Mouse (Mus musculus) thymus, adult 2 months (tissue): ENCODE results near the gene Rfxank. TPM values are rescaled to one million over a fixed set of nuclear protein-coding genes. Genes with fewer than 3 reads are reported as not detected.

ENCODE experiments used
- DNase-seq: peaks from one replicate; pipeline ENCODE4 v3.0.0; 2021
- H3K27ac ChIP-seq: fragments of 200-500 bp; 2 replicates; pipeline ENCODE4 v1.5.1; 2012; ENCODE audit warnings: low read length, control low read depth; ENCODE audit not compliant: control insufficient read depth, insufficient read depth
- H3K27me3 ChIP-seq: fragments of 200-500 bp; 2 replicates; pipeline ENCODE4 v1.6.1; 2012; ENCODE audit warnings: mild to moderate bottlenecking, low read length, moderate library complexity, mixed read lengths; ENCODE audit not compliant: control insufficient read depth, insufficient read depth
- H3K36me3 ChIP-seq: fragments of 200-500 bp; 2 replicates; pipeline ENCODE4 v1.6.1; 2012; ENCODE audit warnings: mild to moderate bottlenecking, low read length, moderate library complexity; ENCODE audit not compliant: control insufficient read depth, insufficient read depth
- H3K4me1 ChIP-seq: fragments of 200-500 bp; replicated peaks from 2 replicates; pipeline ENCODE4 v1.6.1; 2012; ENCODE audit warnings: low read length; ENCODE audit not compliant: control insufficient read depth, insufficient read depth
- H3K4me3 ChIP-seq: fragments of 200-500 bp; 2 replicates; pipeline ENCODE4 v1.5.1; 2012; ENCODE audit warnings: mild to moderate bottlenecking, low read length, control low read depth, moderate library complexity; ENCODE audit not compliant: control insufficient read depth, insufficient read depth
- CTCF ChIP-seq: fragments of 200-500 bp; IDR thresholded peaks from 2 replicates; pipeline ENCODE4 v1.5.1; 2012; ENCODE audit warnings: mild to moderate bottlenecking, control low read depth, low read length, moderate library complexity, borderline replicate concordance; ENCODE audit not compliant: control insufficient read depth, poor library complexity, insufficient read depth; ENCODE audit errors: extremely low read depth
- POLR2A ChIP-seq: fragments of 200-500 bp; IDR thresholded peaks from 2 replicates; pipeline ENCODE4 v1.6.1; 2012; ENCODE audit warnings: mild to moderate bottlenecking, low read length, control low read depth, moderate library complexity; ENCODE audit not compliant: control insufficient read depth, poor library complexity, insufficient read depth; ENCODE audit errors: extremely low read depth
- WGBS: fragments of 180-500 bp; shearing (Covaris S2); methylation state at CpG from one replicate; pipeline ENCODE4 v1.1.7; 2018; 5-methylcytosine and 5-hydroxymethylcytosine counted together
- polyA plus RNA-seq: library from polyadenylated mRNA; depleted of rRNA; stranded (reverse); fragments of >200 nt; gene quantifications from 2 replicates; pipeline ENCODE4 v1.2.3, GENCODE M21; 2012

Gene Rfxank
- polyA plus RNA-seq, 1 experiment = 58.2 TPM

GRCm38 (mm10) chr8:70134931-70135330 lies 4.0 kb downstream of the Rfxank start:
- H3K4me3 ChIP-seq = no peak overlapping the region
- H3K36me3 ChIP-seq = peaks cover 13% of the 10 kb centered on the region; the same call in 1 of the 2 replicates
- WGBS = over 99% methylated on average over 9 of the region's 9 CpGs
- H3K27me3 ChIP-seq = no peaks in the 10 kb centered on the region
- no peak for DNase-seq
- TF ChIP-seq POLR2A = no peak
- TF ChIP-seq CTCF = no peak
- H3K4me1 ChIP-seq = peaks cover 22% of the 10 kb centered on the region
- no peak overlapping the region for H3K27ac ChIP-seq

- Histone ChIP-seq H3K27me3 (no peaks in the 10 kb centered on the region), H3K36me3 (peaks cover 13% of the 10 kb centered on the region; the same call in 1 of the 2 replicates), H3K27ac (no peak overlapping the region), H3K4me1 (peaks cover 22% of the 10 kb centered on the region), H3K4me3 (no peak overlapping the region)
- TF ChIP-seq CTCF (no peak), POLR2A (no peak)
- WGBS = 94% methylated on average over 5 of the region's 5 CpGs
- DNase-seq = no peak
These were observed 4.9 kb downstream of the Rfxank start for GRCm38 (mm10) chr8:70134086-70134485.

DNA sequence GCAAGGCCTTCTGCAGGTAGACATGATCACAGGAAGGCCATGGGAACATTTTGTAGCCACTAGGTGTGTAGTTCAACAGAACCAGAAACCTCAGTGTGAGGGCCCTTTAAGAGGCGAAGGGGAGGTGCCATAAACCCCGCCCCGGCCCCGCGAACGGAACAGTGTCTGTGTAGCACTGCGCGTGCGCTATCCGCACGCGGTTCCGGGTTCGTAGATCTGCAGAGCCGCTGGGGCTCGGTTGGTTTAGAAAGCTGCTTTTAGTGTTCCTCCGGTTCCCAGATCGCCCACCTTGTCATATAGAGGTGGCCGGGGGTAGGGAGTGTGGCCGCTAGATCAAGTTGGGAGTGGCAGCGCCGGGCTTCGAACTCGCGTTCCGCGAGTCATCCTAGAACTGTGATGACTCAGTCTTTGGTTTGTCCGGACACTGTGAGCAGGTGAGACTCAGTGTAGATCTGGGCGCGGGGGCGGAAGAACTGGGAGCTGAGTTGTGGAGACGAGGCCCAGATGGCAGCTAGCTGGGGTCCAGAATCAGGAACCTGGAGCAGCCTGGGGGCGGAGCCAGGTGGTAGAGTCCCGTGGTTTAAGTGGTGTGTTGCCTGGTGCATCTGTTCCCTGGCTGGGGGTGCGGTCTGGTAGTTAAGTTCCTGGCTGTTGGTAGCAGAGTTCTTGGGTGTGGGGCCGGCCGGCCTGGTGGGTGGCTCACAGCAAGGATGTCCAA lies 7.6 kb downstream of the Rfxank start, which contains the start of gene Nr2c2ap:
Gene Nr2c2ap (plus strand): TSS at position 168 of the 718 bp plus-strand sequence.
- Histone ChIP-seq H3K4me3 (peak within 1 kb of the TSS; percentile 80), H3K4me1 (peaks cover 17% of the 10 kb centered on the region), H3K27me3 (no peaks in the 10 kb centered on the region), H3K27ac (peak within 1 kb of the TSS; percentile 11; the same call in 1 of the 2 replicates), H3K36me3 (peaks cover 13% of the 10 kb centered on the region; the same call in 1 of the 2 replicates)
- peak; percentile 46; the same call in 1 of the 2 replicates for TF ChIP-seq POLR2A
- TF ChIP-seq CTCF = no peak
- under 1% methylated on average over 37 of the region's 37 CpGs for WGBS
- peak; percentile 85 for DNase-seq

- no peak for DNase-seq
- Histone ChIP-seq H3K36me3 (peaks cover 12% of the 10 kb centered on the region; the same call in 1 of the 2 replicates), H3K4me3 (no peak overlapping the region), H3K27me3 (no peaks in the 10 kb centered on the region), H3K27ac (no peak overlapping the region), H3K4me1 (peaks cover 17% of the 10 kb centered on the region)
- 92% methylated on average over 3 of the region's 3 CpGs for WGBS
- TF ChIP-seq CTCF = no peak
- no peak for TF ChIP-seq POLR2A
These were observed 8.9 kb downstream of the Rfxank start for GRCm38 (mm10) chr8:70130066-70130465.

DNA sequence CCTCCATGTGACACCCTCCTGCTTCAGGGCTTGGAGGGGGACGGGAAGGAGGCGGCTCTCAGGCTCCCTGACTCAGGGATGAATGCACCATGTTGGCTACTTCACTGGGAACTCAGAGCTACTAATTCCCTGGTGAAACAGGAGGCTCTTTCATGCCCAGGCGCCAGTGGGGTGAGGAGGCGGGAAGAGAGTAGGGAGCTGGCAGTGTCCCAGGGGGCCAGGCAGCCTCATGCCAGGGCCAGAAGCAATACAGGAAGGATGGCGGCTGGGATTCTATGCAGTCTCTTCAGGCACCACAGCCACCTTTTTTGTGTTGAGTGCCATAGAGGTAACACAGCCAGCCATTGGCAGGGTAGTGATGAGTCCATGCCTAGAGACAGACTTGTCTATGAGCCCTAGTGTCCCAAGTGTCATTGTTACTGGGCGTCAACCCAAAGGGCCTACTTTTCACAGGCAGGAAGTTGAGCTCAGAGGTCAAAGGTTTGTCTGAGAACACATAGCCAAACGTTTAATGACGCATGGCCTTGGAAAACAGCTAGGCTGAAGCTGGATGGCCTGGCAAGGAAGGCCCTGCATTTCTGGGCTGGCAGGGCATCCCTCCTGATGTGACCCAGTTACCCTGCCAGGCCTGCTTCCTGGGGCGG lies 9.5 kb downstream of the Rfxank start:
- no peak for TF ChIP-seq CTCF
- no peak for TF ChIP-seq POLR2A
- no peaks in the 10 kb centered on the region for H3K27me3 ChIP-seq
- peaks cover 17% of the 10 kb centered on the region for H3K4me1 ChIP-seq
- no peak for DNase-seq
- 90% methylated on average over 9 of the region's 9 CpGs for WGBS
- no peak overlapping the region for H3K4me3 ChIP-seq
- no peak overlapping the region for H3K27ac ChIP-seq
- peaks cover 6% of the 10 kb centered on the region; the same call in 1 of the 2 replicates for H3K36me3 ChIP-seq

GRCm38 (mm10) chr8:70128435-70128834 lies 10.5 kb downstream of the Rfxank start:
- peaks cover 3% of the 10 kb centered on the region; the same call in 1 of the 2 replicates for H3K36me3 ChIP-seq
- no peak for DNase-seq
- 93% methylated on average over 3 of the region's 3 CpGs for WGBS

More at GRCm38 (mm10) chr8:70128435-70128834, 10.5 kb downstream of the Rfxank start:
- TF ChIP-seq CTCF = no peak
- no peak for TF ChIP-seq POLR2A
- no peaks in the 10 kb centered on the region for H3K27me3 ChIP-seq
- H3K27ac ChIP-seq = no peak overlapping the region
- H3K4me3 ChIP-seq = no peak overlapping the region
- peaks cover 17% of the 10 kb centered on the region for H3K4me1 ChIP-seq
